In genomic region chr1:56626824-56627223, GRCm38 (mm10) we compare ENCODE assay signal across 32 mouse cellular contexts. TPM values are rescaled to one million over a fixed set of nuclear protein-coding genes. Genes with fewer than 3 reads are reported as not detected.
DNase-seq lines count a peak whose midpoint lies in the region; ATAC-seq and TF ChIP-seq lines count a peak whose summit lies in the region.
"Had no signal": no experiment of that assay in that cellular context is flagged by ENCODE, and none has a peak within 500 bp of the region (broad histone marks: within the 10 kb centered on the region; RNA-seq: fewer than 3 reads in every experiment).

No protein-coding gene starts in this region.

- no peaks in the 10 kb centered on the region for H3K9me3 ChIP-seq in intestine, embryonic 16.5 days (ENCODE audit: control insufficient read depth, low read length)
- H3K9me3 ChIP-seq: embryonic facial prominence, embryonic 15.5 days; forebrain, embryonic 15.5 days; limb, embryonic 12.5 days had no signal

- DNase-seq in heart, postnatal 4 days, result peak; percentile 10
- DNase-seq in heart, adult 2 months, result no peak
- DNase-seq in NIH3T3 (ENCODE audit: low read depth), result peak; percentile 11
- DNase-seq in cerebellum, adult 18-20 months, result peak; percentile 27 to 47
- DNase-seq in cerebellum, postnatal 14 days, result peak; percentile 48 to 56
- no peak for DNase-seq in embryo, embryonic 10 days (ENCODE audit: low spot score)
- DNase-seq: adrenal gland, adult 2 months; gastrocnemius, postnatal 14 days; heart, adult 11 months; kidney, postnatal 14 days; liver, postnatal 0 days; lung, postnatal 10 days had no signal

- ATAC-seq in intestine, embryonic 16.5 days, result no peak
- ATAC-seq: forebrain, embryonic 15.5 days; inflammation-experienced regulatory T-cells, adult 6 months; liver, postnatal 0 days; Patski had no signal

- no peaks in the 10 kb centered on the region for H3K79me2 ChIP-seq in heart, adult 2 months (replicated peaks; ENCODE audit: control insufficient read depth, insufficient read depth, low read length)

- no peak for TF ChIP-seq POLR2A in heart, adult 2 months (IDR thresholded peaks at IDR 0.05; ENCODE audit: insufficient read depth, low read depth, low read length)

- 70% methylated on average over 7 of the region's 7 CpGs for WGBS in heart, adult 2 months
- 76% methylated on average over 7 of the region's 7 CpGs for WGBS in intestine, embryonic 16.5 days

- H3K36me3 ChIP-seq in heart, adult 2 months (ENCODE audit: control insufficient read depth, insufficient read depth, low read length), result no peaks in the 10 kb centered on the region
- no peaks in the 10 kb centered on the region for H3K36me3 ChIP-seq in intestine, embryonic 16.5 days (ENCODE audit: control insufficient read depth, insufficient read depth, low read length)
- H3K36me3 ChIP-seq: embryonic facial prominence, embryonic 15.5 days; forebrain, embryonic 15.5 days; limb, embryonic 12.5 days had no signal

- no peak overlapping the region for H3K27ac ChIP-seq in heart, adult 2 months
- H3K27ac ChIP-seq in intestine, embryonic 16.5 days (ENCODE audit: low read length), result no peak overlapping the region
- H3K27ac ChIP-seq: embryonic facial prominence, embryonic 15.5 days; forebrain, embryonic 15.5 days; hindbrain, embryonic 14.5 days; limb, embryonic 12.5 days had no signal

- TF ChIP-seq CTCF in heart, adult 2 months (IDR thresholded peaks at IDR 0.05), result no peak

- no peak for TF ChIP-seq EP300 in heart, adult 2 months (IDR thresholded peaks at IDR 0.05; ENCODE audit: insufficient read depth, low read depth, low read length)

- H3K4me1 ChIP-seq in heart, adult 2 months (ENCODE audit: control insufficient read depth, insufficient read depth, low read length), result no peaks in the 10 kb centered on the region
- H3K4me1 ChIP-seq in intestine, embryonic 16.5 days (ENCODE audit: control insufficient read depth, insufficient read depth, low read length), result no peaks in the 10 kb centered on the region
- H3K4me1 ChIP-seq: embryonic facial prominence, embryonic 15.5 days; forebrain, embryonic 15.5 days; limb, embryonic 12.5 days had no signal

- no peak overlapping the region for H3K4me3 ChIP-seq in heart, adult 2 months
- H3K4me3 ChIP-seq in intestine, embryonic 16.5 days (ENCODE audit: low read length), result no peak overlapping the region
- H3K4me3 ChIP-seq: embryonic facial prominence, embryonic 15.5 days; forebrain, embryonic 15.5 days; limb, embryonic 12.5 days had no signal

- no peak overlapping the region for H3K9ac ChIP-seq in heart, adult 2 months (ENCODE audit: low read depth, low read length)
- H3K9ac ChIP-seq in intestine, embryonic 16.5 days (ENCODE audit: low read depth, low read length), result no peak overlapping the region
- H3K9ac ChIP-seq: embryonic facial prominence, embryonic 15.5 days; forebrain, embryonic 15.5 days; hindbrain, embryonic 14.5 days; limb, embryonic 12.5 days; liver, postnatal 0 days had no signal

- H3K27me3 ChIP-seq in heart, adult 2 months (ENCODE audit: control insufficient read depth, insufficient read depth, low read length), result no peaks in the 10 kb centered on the region
- no peaks in the 10 kb centered on the region for H3K27me3 ChIP-seq in intestine, embryonic 16.5 days (replicated peaks; ENCODE audit: control insufficient read depth, insufficient read depth, low read length)
- H3K27me3 ChIP-seq: embryonic facial prominence, embryonic 15.5 days; forebrain, embryonic 15.5 days; limb, embryonic 12.5 days had no signal

- H3K4me2 ChIP-seq in intestine, embryonic 16.5 days (ENCODE audit: low read depth, low read length), result no peak overlapping the region
- H3K4me2 ChIP-seq: embryonic facial prominence, embryonic 15.5 days; forebrain, embryonic 15.5 days; hindbrain, embryonic 14.5 days; limb, embryonic 12.5 days; liver, embryonic 11.5 days; midbrain, embryonic 11.5 days had no signal

- intact Hi-C loops in heart, adult 2 months (cut with DNase I), result no loop called here

RNA-seq across cellular contexts. Expression of gene Hsfy2, which starts 10.4 kb away (rescaled TPM):
- not detected for total RNA-seq in heart, postnatal 4 days (2021)
- not detected for total RNA-seq in heart, adult 2 months (2021)
- polyA plus RNA-seq in heart, adult 2 months (2012; rRNA removed), result 0.08 and 0.12 TPM in 2 replicates
- not detected in 2 replicates for polyA plus RNA-seq in intestine, embryonic 16.5 days (2015; fragmentation: Nextera tagmentation; extraction: Ambion mirVana)
- total RNA-seq: adrenal gland, adult 2 months; ES-E14; gastrocnemius, postnatal 14 days; heart, postnatal 25 days; layer of hippocampus, adult 18-20 months; layer of hippocampus, postnatal 25 days; megakaryocyte progenitor cell, adult 5-6 weeks; midbrain, postnatal 0 days had no signal
- polyA plus RNA-seq: adrenal gland, adult 2 months; brain, embryonic 14.5 days; embryonic facial prominence, embryonic 15.5 days; forebrain, embryonic 15.5 days; heart, embryonic 14.5 days; hindbrain, embryonic 14.5 days; inflammation-experienced regulatory T-cells, adult 6 months; limb, embryonic 12.5 days; liver, embryonic 11.5 days; liver, postnatal 0 days; midbrain, embryonic 11.5 days; midbrain, postnatal 0 days; neural tube, embryonic 14.5 days; Patski; small intestine, adult 2 months; stomach, embryonic 16.5 days had no signal

Comparison
In these comparisons a context has a peak if more than half of its experiments do, and no peak if none do; other contexts are left out.
1. DNase-seq: peak in heart, postnatal 4 days (single experiment), NIH3T3 (single experiment), cerebellum, adult 18-20 months (2 of 2) and cerebellum, postnatal 14 days (2 of 2); none in heart, adult 2 months (0 of 2) and embryo, embryonic 10 days (single experiment).